Mouse (Mus musculus) heart, postnatal 25 days (tissue): ENCODE results near the gene Ormdl2. TPM values are rescaled to one million over a fixed set of nuclear protein-coding genes. Genes with fewer than 3 reads are reported as not detected.

Source experiments
- total RNA-seq, 2 experiments: library from RNA; stranded (reverse); gene quantifications; 2 replicates each; pipeline ENCODE4 v1.2.3; 2021

Ormdl2 gene
- total RNA-seq, 2 experiments from 2014 or later: 7.6 to 9.2 TPM

Other genes with a start within 250 kb of the Ormdl2 start
- gene Erbb3, start 232.0 kb downstream of the Ormdl2 start, total RNA-seq: 1 to 10 TPM; 8.3 to 8.6 TPM
- 100 to 1,000 TPM; 253 to 266 TPM for gene Rps26, start 194.9 kb downstream of the Ormdl2 start, total RNA-seq
- gene Ikzf4, start 175.7 kb downstream of the Ormdl2 start, total RNA-seq: 1 to 10 TPM in 1 of 2 experiments, under 1 TPM in 1; 0.52 to 1.2 TPM
- gene Suox, start 147.6 kb downstream of the Ormdl2 start, total RNA-seq: 10 to 100 TPM; 22.1 to 23.1 TPM
- 10 to 100 TPM; 68.9 to 72.5 TPM for gene Rab5b, start 125.4 kb downstream of the Ormdl2 start, total RNA-seq
- under 1 TPM; 0.49 to 0.89 TPM for gene Pmel, start 117.5 kb downstream of the Ormdl2 start, total RNA-seq
- gene Cdk2, start 116.6 kb downstream of the Ormdl2 start, total RNA-seq: 10 to 100 TPM; 12.7 to 15.7 TPM
- gene Dgka, start 76.8 kb downstream of the Ormdl2 start, total RNA-seq: 10 to 100 TPM; 11.7 to 11.9 TPM
- 1 to 10 TPM; 6.8 to 8.6 TPM for gene Pym1, start 73.8 kb downstream of the Ormdl2 start, total RNA-seq
- 1 to 10 TPM; 3.1 to 3.2 TPM for gene Mmp19, start 30.7 kb downstream of the Ormdl2 start, total RNA-seq
- 10 to 100 TPM; 31.8 to 38.2 TPM for gene Dnajc14, start 17.6 kb downstream of the Ormdl2 start, total RNA-seq
- 1 to 10 TPM; 5.8 to 6.4 TPM for gene Tmem198b, start 17.3 kb downstream of the Ormdl2 start, total RNA-seq
- 10 to 100 TPM; 38.7 to 44.0 TPM for gene Sarnp, start 4.3 kb downstream of the Ormdl2 start, total RNA-seq
- gene Gdf11, start 70.1 kb upstream of the Ormdl2 start, total RNA-seq: 1 to 10 TPM; 2.3 to 2.6 TPM
- gene Cd63, start 79.3 kb upstream of the Ormdl2 start, total RNA-seq: 100 to 1,000 TPM; 110 to 123 TPM
- 1 to 10 TPM; 5.0 to 7.9 TPM for gene Rdh5, start 101.2 kb upstream of the Ormdl2 start, total RNA-seq
- gene Bloc1s1, start 102.4 kb upstream of the Ormdl2 start, total RNA-seq: 100 to 1,000 TPM; 183 to 185 TPM
- 100 to 1,000 TPM; 165 to 176 TPM for gene Itga7, start 112.2 kb upstream of the Ormdl2 start, total RNA-seq
- gene Mettl7b, start 139.3 kb upstream of the Ormdl2 start, total RNA-seq: not detected
- not detected for gene Olfr9, start 167.8 kb upstream of the Ormdl2 start, total RNA-seq
- gene Olfr763, start 189.1 kb upstream of the Ormdl2 start, total RNA-seq: not detected
- gene Olfr764-ps1, start 218.3 kb upstream of the Ormdl2 start, total RNA-seq: not detected
- gene Olfr765, start 228.4 kb upstream of the Ormdl2 start, total RNA-seq: not detected
- gene Olfr766-ps1, start 247.3 kb upstream of the Ormdl2 start, total RNA-seq: not detected